Mouse (Mus musculus) thymus, adult 2 months (tissue): ENCODE measurements around the gene Mto1. TPM values are rescaled to one million over a fixed set of nuclear protein-coding genes. Genes with fewer than 3 reads are reported as not detected.

Experiments
- DNase-seq: peaks from one replicate; pipeline ENCODE4 v3.0.0; 2021
- H3K27ac ChIP-seq: fragments of 200-500 bp; 2 replicates; pipeline ENCODE4 v1.5.1; 2012; ENCODE audit warnings: low read length, control low read depth; ENCODE audit not compliant: control insufficient read depth, insufficient read depth
- H3K27me3 ChIP-seq: fragments of 200-500 bp; 2 replicates; pipeline ENCODE4 v1.6.1; 2012; ENCODE audit warnings: mild to moderate bottlenecking, low read length, moderate library complexity, mixed read lengths; ENCODE audit not compliant: control insufficient read depth, insufficient read depth
- H3K36me3 ChIP-seq: fragments of 200-500 bp; 2 replicates; pipeline ENCODE4 v1.6.1; 2012; ENCODE audit warnings: mild to moderate bottlenecking, low read length, moderate library complexity; ENCODE audit not compliant: control insufficient read depth, insufficient read depth
- H3K4me1 ChIP-seq: fragments of 200-500 bp; replicated peaks from 2 replicates; pipeline ENCODE4 v1.6.1; 2012; ENCODE audit warnings: low read length; ENCODE audit not compliant: control insufficient read depth, insufficient read depth
- H3K4me3 ChIP-seq: fragments of 200-500 bp; 2 replicates; pipeline ENCODE4 v1.5.1; 2012; ENCODE audit warnings: mild to moderate bottlenecking, low read length, control low read depth, moderate library complexity; ENCODE audit not compliant: control insufficient read depth, insufficient read depth
- CTCF ChIP-seq: fragments of 200-500 bp; IDR thresholded peaks from 2 replicates; pipeline ENCODE4 v1.5.1; 2012; ENCODE audit warnings: mild to moderate bottlenecking, control low read depth, low read length, moderate library complexity, borderline replicate concordance; ENCODE audit not compliant: control insufficient read depth, poor library complexity, insufficient read depth; ENCODE audit errors: extremely low read depth
- POLR2A ChIP-seq: fragments of 200-500 bp; IDR thresholded peaks from 2 replicates; pipeline ENCODE4 v1.6.1; 2012; ENCODE audit warnings: mild to moderate bottlenecking, low read length, control low read depth, moderate library complexity; ENCODE audit not compliant: control insufficient read depth, poor library complexity, insufficient read depth; ENCODE audit errors: extremely low read depth
- WGBS: fragments of 180-500 bp; shearing (Covaris S2); methylation state at CpG from one replicate; pipeline ENCODE4 v1.1.7; 2018; 5-methylcytosine and 5-hydroxymethylcytosine counted together
- polyA plus RNA-seq: library from polyadenylated mRNA; depleted of rRNA; stranded (reverse); fragments of >200 nt; gene quantifications from 2 replicates; pipeline ENCODE4 v1.2.3, GENCODE M21; 2012; rRNA removed

The Mto1 gene
- 22.5 and 24.3 TPM in 2 replicates for polyA plus RNA-seq

DNA sequence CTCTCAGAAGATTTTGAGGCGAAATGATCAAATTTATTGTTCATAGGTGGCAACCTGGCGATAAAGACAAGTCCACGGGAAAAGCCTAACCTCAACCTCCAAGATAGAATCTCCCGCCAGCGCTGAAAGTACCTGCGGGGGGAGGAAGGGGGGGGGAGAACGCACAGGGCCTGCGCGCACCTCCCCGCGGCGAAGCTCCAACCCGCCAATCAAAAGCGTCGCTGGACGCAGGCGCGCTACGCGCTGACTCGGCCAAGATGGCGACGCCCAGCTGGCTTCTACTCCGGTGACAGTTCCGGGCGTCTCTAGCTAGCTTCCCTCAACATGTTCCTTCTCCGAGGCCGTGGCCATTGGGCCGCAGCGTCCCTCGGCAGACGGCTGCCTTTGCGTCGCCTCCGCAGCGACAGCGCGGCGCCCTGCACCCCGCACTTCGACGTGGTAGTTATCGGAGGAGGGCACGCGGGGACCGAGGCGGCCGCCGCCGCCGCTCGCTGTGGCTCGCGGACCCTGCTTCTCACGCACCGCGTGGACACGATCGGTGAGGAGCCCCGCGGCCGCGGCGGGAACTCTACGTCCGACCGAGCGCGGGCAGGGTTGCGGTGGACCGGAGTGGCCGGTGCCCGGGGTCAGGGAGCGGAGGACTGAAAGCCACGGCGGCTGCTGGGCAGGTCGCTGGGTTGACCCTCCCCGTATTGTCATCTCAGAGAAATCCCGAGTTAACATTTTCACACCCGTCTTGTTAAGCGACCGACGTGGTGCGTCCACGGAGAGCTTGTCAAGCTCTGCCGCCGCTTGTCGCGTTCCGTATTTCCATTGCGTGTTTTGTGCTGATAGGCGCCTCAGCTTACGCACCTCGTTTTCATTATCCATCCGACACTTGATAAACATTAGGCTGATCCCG is at the start of gene Mto1, which contains the start of gene Gm17324:
Gene Mto1, plus strand, starts transcription at position 236 of the 901 bp plus-strand sequence.
Gene Gm17324, minus strand, starts transcription at position 814 of the 901 bp plus-strand sequence.
- no peak within 1 kb of the TSS for H3K27ac ChIP-seq
- peak within 1 kb of the TSS; percentile 74 for H3K4me3 ChIP-seq
- H3K36me3 ChIP-seq, result peaks cover 4% of the 10 kb centered on the region; the same call in 1 of the 2 replicates
- peaks cover 10% of the 10 kb centered on the region for H3K4me1 ChIP-seq
- WGBS, result under 1% methylated on average over 96 of the region's 96 CpGs
- TF ChIP-seq POLR2A, result peak; percentile 88
- TF ChIP-seq CTCF, result 0 out of 2 replicates have a peak, but pooled peaks have one; percentile 34
- H3K27me3 ChIP-seq, result no peaks in the 10 kb centered on the region
- DNase-seq, result peak; percentile 86

DNA sequence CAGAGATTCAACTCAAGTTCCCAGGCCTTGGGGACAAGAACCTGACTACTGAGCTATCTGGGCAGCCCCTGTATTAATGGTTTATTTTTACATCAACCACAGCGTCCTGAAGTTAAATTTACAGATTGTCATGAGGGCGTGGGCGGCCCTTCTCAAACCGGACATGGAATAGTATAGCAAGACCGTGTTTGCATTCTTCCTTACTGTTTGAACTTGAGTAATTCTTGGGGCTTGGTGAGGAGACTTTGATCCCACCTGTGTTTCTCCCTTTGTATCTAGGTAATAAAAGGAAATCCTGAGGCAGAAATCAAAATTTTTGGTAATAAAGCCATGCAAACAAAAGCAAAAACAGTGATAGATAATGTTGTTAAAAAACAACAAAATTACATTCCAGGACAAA is 47.4 kb upstream of the Mto1 start:
- no peak overlapping the region for H3K27ac ChIP-seq
- DNase-seq, result no peak
- no peaks in the 10 kb centered on the region for H3K36me3 ChIP-seq
- no peak for TF ChIP-seq POLR2A
- H3K27me3 ChIP-seq, result peaks cover 10% of the 10 kb centered on the region
- peaks cover 7% of the 10 kb centered on the region for H3K4me1 ChIP-seq
- no peak overlapping the region for H3K4me3 ChIP-seq
- 91% methylated on average over 5 of the region's 5 CpGs for WGBS

DNA sequence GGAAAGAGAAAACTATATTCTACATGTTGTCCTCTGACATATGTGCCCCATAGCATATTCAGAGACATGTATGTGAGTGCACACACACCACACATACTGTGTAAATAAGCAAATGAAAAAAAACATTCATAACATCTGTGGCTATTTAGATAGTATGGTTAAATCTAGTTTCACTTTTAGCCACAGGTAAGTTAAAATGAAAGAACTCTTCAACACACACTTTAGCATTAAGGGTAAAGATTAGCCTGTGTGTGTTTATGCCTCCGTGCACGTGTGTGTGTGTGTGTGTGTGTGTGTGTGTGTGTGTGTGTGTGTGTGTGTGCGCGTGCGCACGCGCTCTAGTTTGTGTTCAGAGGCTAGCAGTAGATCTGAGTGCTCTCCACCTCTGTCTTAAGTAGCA is 46.4 kb upstream of the Mto1 start:
- DNase-seq, result no peak
- H3K27ac ChIP-seq, result no peak overlapping the region
- 87% methylated on average over 7 of the region's 7 CpGs for WGBS
- no peaks in the 10 kb centered on the region for H3K36me3 ChIP-seq
- no peaks in the 10 kb centered on the region for H3K27me3 ChIP-seq
- no peak overlapping the region for H3K4me3 ChIP-seq
- TF ChIP-seq POLR2A, result no peak
- TF ChIP-seq CTCF, result no peak
- no peaks in the 10 kb centered on the region for H3K4me1 ChIP-seq

DNA sequence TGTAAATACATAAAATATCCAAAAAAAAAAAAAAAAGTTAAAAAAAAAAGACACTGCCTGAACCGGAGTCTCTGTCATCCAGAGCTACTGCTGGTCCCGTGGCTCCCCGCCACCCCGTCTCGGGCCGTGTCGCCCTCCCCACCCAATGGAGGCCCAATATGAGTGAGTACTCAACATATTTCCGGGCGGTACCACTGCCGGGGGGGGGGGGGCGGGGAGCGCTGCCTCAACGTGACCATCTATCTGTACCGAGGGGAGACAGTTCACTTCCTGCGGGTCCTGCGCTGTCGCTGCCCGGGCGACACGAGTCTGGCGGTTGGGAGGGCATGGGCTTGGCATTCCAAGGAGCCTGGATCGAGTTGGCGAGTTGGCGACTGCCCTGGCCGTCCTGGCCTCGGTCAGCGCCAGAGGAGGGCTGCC is 20.6 kb upstream of the Mto1 start:
- H3K27ac ChIP-seq, result no peak overlapping the region
- peak overlapping the region; percentile 49 for H3K4me3 ChIP-seq
- H3K36me3 ChIP-seq, result no peaks in the 10 kb centered on the region
- WGBS, result 25% methylated on average over 27 of the region's 27 CpGs
- peaks cover 12% of the 10 kb centered on the region for H3K4me1 ChIP-seq
- peak; percentile 18 for DNase-seq
- H3K27me3 ChIP-seq, result no peaks in the 10 kb centered on the region
- TF ChIP-seq CTCF (no peak), POLR2A (no peak)

DNA sequence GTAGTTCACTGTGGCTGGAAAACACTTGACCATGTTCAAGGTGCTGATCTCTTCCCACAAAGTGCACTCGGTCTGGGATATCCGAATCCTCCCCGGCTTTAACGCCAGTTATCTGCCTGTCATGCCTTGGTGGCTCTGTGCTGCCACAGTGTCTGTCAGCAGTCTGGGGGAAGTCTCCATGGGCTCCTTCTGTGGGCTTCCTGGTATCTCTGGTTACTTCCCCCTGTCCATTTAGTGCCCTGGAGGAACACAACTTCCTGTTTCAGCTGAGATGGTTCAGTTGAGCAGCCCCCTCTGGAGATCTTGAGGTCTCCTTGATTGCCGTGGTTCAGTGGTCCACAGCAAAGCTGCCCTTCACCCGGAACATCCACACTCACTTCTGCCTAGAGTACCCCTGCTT is 19.8 kb upstream of the Mto1 start:
- Histone ChIP-seq H3K4me3 (no peak overlapping the region), H3K27ac (no peak overlapping the region), H3K27me3 (no peaks in the 10 kb centered on the region), H3K4me1 (peaks cover 12% of the 10 kb centered on the region), H3K36me3 (no peaks in the 10 kb centered on the region)
- TF ChIP-seq CTCF, result no peak
- no peak for TF ChIP-seq POLR2A
- no peak for DNase-seq
- WGBS, result 55% methylated on average over 6 of the region's 6 CpGs

DNA sequence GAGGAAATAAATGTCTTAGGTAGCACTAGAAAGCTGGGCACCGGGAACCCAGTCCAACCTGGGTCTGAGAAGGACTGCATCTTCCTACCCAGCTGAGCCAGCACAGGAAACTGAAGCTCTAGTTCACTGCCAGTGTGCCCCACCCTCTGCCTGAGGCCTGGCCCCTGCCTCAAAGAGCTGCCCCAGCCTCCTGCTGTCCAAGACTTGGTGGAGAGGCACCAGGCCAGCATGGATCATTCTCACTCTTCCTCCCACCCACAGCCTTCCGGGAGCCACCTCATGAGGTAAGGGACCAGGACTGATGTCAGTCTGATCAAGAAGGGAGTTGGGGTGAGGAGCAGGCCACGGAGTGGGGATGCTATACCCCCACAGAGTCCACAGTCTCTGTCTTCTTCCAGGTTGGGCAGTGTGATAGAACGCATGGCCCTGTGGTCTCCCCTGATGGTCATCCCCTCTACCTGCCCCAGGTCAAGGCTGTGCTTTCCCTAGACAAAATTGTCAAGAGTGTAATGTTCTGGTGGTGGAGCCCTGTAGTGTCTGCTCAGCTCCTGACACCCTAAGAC is 19.1 kb upstream of the Mto1 start:
- no peak overlapping the region for H3K27ac ChIP-seq
- no peaks in the 10 kb centered on the region for H3K27me3 ChIP-seq
- no peaks in the 10 kb centered on the region for H3K36me3 ChIP-seq
- 80% methylated on average over 4 of the region's 4 CpGs for WGBS
- TF ChIP-seq CTCF (no peak), POLR2A (no peak)
- no peak for DNase-seq
- no peak overlapping the region for H3K4me3 ChIP-seq
- H3K4me1 ChIP-seq, result peaks cover 12% of the 10 kb centered on the region
